Mouse (Mus musculus) spleen, adult 2 months (tissue): ENCODE measurements at regions not wholly inside any gene's neighbourhood (a gene's known extent, or its start where the extent isn't known, plus 50 kb on each side); places are given as distances from the start of the nearest gene placed in this dataset.

ENCODE experiments used
- CTCF ChIP-seq: fragments of 200-500 bp; IDR thresholded peaks from 2 replicates; pipeline ENCODE4 v1.5.1; 2011; ENCODE audit warnings: mild to moderate bottlenecking, inconsistent platforms; ENCODE audit not compliant: insufficient read depth, insufficient read length, insufficient replicate concordance; ENCODE audit errors: extremely low read depth
- POLR2A ChIP-seq: fragments of 200-500 bp; IDR thresholded peaks from 2 replicates; pipeline ENCODE4 v1.6.1; 2011; ENCODE audit warnings: low read depth, low read length, inconsistent platforms

GRCm38 (mm10) chr13:55895505-55895904 is 59.5 kb upstream of the Pitx1 start:
- TF ChIP-seq CTCF = no peak
- TF ChIP-seq POLR2A = no peak
